Comparison of ENCODE assay signal across 14 mouse cellular contexts in the genomic region with DNA sequence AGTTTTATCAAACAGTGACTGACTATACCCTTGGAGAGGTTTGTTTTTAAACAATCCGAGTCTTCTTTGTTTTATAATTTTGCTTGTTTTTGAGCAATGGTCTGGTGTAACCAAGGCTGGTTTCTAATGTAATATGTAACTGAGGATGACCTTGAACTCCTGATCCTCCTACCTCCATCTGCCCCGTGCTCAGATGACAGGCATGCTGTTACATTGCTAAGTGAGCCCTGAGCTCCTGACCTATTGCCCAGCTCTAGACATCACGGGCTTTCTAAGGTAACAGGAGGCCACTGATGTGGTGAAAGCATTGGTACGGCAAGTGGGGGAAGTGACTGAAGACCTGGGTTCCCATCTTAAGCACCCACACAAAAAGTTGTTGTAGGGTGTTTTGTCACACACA.
"Had no signal": no experiment of that assay in that cellular context is flagged by ENCODE, and none has a peak within 500 bp of the region (broad histone marks: within the 10 kb centered on the region; RNA-seq: fewer than 3 reads in every experiment).

No protein-coding gene starts in this region.

- DNase-seq: kidney, adult 9 months; kidney, postnatal 36 days; layer of hippocampus, adult 9-11 months; layer of hippocampus, postnatal 36 days; lung, embryonic 14.5 days; lung, postnatal 10 days; lung, postnatal 4 days; right cerebral cortex, postnatal 14 days; thymus, postnatal 4 days had no signal

- H3K27ac ChIP-seq: kidney, postnatal 0 days; limb, embryonic 15.5 days; midbrain, embryonic 13.5 days; stomach, postnatal 0 days had no signal

- H3K4me2 ChIP-seq: limb, embryonic 15.5 days; lung, embryonic 14.5 days; midbrain, embryonic 13.5 days had no signal

- H3K9ac ChIP-seq: limb, embryonic 15.5 days; lung, embryonic 14.5 days; midbrain, embryonic 13.5 days had no signal

- H3K4me3 ChIP-seq: limb, embryonic 15.5 days; midbrain, embryonic 13.5 days had no signal

- ATAC-seq: intestine, postnatal 0 days; midbrain, embryonic 13.5 days had no signal

- H3K27me3 ChIP-seq: limb, embryonic 15.5 days; midbrain, embryonic 13.5 days had no signal

- H3K9me3 ChIP-seq: limb, embryonic 15.5 days; midbrain, embryonic 13.5 days had no signal
